Mouse (Mus musculus) spleen, adult 2 months (tissue): Measurements from ENCODE around the gene Kdm7a.

Experiments used
- CTCF ChIP-seq: fragments of 200-500 bp; IDR thresholded peaks from 2 replicates; pipeline ENCODE4 v1.5.1; 2011; ENCODE audit warnings: mild to moderate bottlenecking, inconsistent platforms; ENCODE audit not compliant: insufficient read depth, insufficient read length, insufficient replicate concordance; ENCODE audit errors: extremely low read depth
- POLR2A ChIP-seq: fragments of 200-500 bp; IDR thresholded peaks from 2 replicates; pipeline ENCODE4 v1.6.1; 2011; ENCODE audit warnings: low read depth, low read length, inconsistent platforms

- TF ChIP-seq POLR2A: no peak
- no peak for TF ChIP-seq CTCF
Observed at GRCm38 (mm10) chr6:39169089-39169488, 37.5 kb downstream of the Kdm7a start.
